Mouse (Mus musculus) erythroblast, embryonic 14.5 days (primary cell): Measurements from ENCODE around the gene Dram1.

ENCODE experiments used
- GATA1 ChIP-seq: IDR thresholded peaks from 2 replicates; pipeline ENCODE4 v1.6.1; 2012; ENCODE audit warnings: low read length, inconsistent platforms, mixed read lengths
- TAL1 ChIP-seq: IDR thresholded peaks from 3 replicates; pipeline ENCODE4 v1.6.1; 2012; ENCODE audit warnings: low read length, inconsistent platforms, mixed read lengths

DNA sequence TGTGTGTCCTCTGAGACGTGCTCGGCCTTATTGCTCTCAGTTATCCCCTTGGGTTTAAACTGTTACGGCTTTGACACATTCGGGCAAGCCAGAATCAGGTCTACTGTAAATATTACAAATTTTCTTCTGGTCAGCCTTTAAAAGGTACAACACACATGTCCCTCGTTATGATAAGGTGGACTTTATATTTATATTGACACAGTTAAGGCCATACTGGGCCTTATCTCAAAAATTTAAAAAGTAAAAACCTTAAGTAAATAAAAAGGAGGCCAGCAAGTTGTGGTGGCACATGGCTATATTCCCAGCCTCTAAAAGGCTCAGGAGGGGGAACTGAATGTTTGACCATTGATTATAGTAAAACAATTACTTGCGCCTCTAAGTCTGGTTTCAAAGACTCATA is 37.5 kb downstream of the Dram1 start:
- TF ChIP-seq GATA1 (no peak), TAL1 (no peak)
